Mouse (Mus musculus) thymus, adult 2 months (tissue): ENCODE measurements at regions not wholly inside any gene's neighbourhood (a gene's known extent, or its start where the extent isn't known, plus 50 kb on each side); places are given as distances from the start of the nearest gene placed in this dataset.

Experiments
- DNase-seq: peaks from one replicate; pipeline ENCODE4 v3.0.0; 2021
- H3K27ac ChIP-seq: fragments of 200-500 bp; 2 replicates; pipeline ENCODE4 v1.5.1; 2012; ENCODE audit warnings: low read length, control low read depth; ENCODE audit not compliant: control insufficient read depth, insufficient read depth
- H3K27me3 ChIP-seq: fragments of 200-500 bp; 2 replicates; pipeline ENCODE4 v1.6.1; 2012; ENCODE audit warnings: mild to moderate bottlenecking, low read length, moderate library complexity, mixed read lengths; ENCODE audit not compliant: control insufficient read depth, insufficient read depth
- H3K36me3 ChIP-seq: fragments of 200-500 bp; 2 replicates; pipeline ENCODE4 v1.6.1; 2012; ENCODE audit warnings: mild to moderate bottlenecking, low read length, moderate library complexity; ENCODE audit not compliant: control insufficient read depth, insufficient read depth
- H3K4me1 ChIP-seq: fragments of 200-500 bp; replicated peaks from 2 replicates; pipeline ENCODE4 v1.6.1; 2012; ENCODE audit warnings: low read length; ENCODE audit not compliant: control insufficient read depth, insufficient read depth
- H3K4me3 ChIP-seq: fragments of 200-500 bp; 2 replicates; pipeline ENCODE4 v1.5.1; 2012; ENCODE audit warnings: mild to moderate bottlenecking, low read length, control low read depth, moderate library complexity; ENCODE audit not compliant: control insufficient read depth, insufficient read depth
- CTCF ChIP-seq: fragments of 200-500 bp; IDR thresholded peaks from 2 replicates; pipeline ENCODE4 v1.5.1; 2012; ENCODE audit warnings: mild to moderate bottlenecking, control low read depth, low read length, moderate library complexity, borderline replicate concordance; ENCODE audit not compliant: control insufficient read depth, poor library complexity, insufficient read depth; ENCODE audit errors: extremely low read depth
- POLR2A ChIP-seq: fragments of 200-500 bp; IDR thresholded peaks from 2 replicates; pipeline ENCODE4 v1.6.1; 2012; ENCODE audit warnings: mild to moderate bottlenecking, low read length, control low read depth, moderate library complexity; ENCODE audit not compliant: control insufficient read depth, poor library complexity, insufficient read depth; ENCODE audit errors: extremely low read depth
- WGBS: fragments of 180-500 bp; shearing (Covaris S2); methylation state at CpG from one replicate; pipeline ENCODE4 v1.1.7; 2018; 5-methylcytosine and 5-hydroxymethylcytosine counted together

DNA sequence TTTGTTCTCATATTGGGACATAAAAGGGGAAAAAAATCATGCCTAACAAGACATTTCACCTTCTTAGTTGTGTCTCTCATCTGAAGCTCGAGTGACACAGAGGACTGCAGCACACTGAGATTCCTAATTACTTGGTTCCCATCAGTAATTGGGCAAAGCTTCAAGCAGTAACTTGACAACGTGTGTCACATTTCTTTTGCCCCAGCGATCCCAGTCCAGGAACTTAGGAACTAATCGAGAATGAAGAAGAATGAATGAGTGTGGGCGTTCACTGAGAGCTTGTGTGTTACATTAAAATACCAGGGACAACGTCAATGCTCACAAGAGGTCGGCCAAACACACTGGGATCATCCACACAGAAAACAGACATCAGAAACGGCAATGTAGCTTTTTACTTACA, 131.9 kb upstream of the Klf7 start:
- no peaks in the 10 kb centered on the region for H3K27me3 ChIP-seq
- TF ChIP-seq POLR2A (no peak), CTCF (no peak)
- 92% methylated on average over 8 of the region's 8 CpGs for WGBS
- no peak for DNase-seq
- H3K4me3 ChIP-seq = no peak overlapping the region
- no peaks in the 10 kb centered on the region for H3K4me1 ChIP-seq
- no peak overlapping the region for H3K27ac ChIP-seq
- no peaks in the 10 kb centered on the region for H3K36me3 ChIP-seq

- Histone ChIP-seq H3K4me3 (no peak overlapping the region), H3K36me3 (no peaks in the 10 kb centered on the region), H3K27ac (no peak overlapping the region), H3K4me1 (peaks cover 5% of the 10 kb centered on the region), H3K27me3 (no peaks in the 10 kb centered on the region)
- TF ChIP-seq POLR2A (no peak), CTCF (no peak)
- no peak for DNase-seq
- WGBS = 87% methylated on average over 2 of the region's 2 CpGs
Observed at GRCm38 (mm10) chr1:64242401-64242800, 120.3 kb upstream of the Klf7 start.

DNA sequence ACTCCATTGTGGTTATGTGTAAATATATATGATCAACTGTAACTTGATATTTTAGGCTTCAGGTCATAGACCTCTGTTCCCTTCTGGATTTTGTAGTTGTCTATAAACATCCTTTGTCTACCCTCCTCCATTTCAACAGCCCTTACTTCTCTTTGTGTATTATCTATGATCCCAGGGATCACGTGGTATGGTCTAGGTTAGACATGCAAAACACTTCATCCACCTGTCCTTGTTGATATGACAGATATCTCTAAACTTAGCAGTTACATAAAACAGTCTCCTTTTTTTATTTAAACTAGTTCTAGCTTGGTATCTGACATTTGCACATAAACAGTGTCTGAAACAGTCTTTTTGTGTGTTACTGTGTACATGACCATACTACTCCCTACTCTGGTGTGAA, 107.6 kb upstream of the Klf7 start:
- Histone ChIP-seq H3K4me1 (no peaks in the 10 kb centered on the region), H3K4me3 (no peak overlapping the region), H3K27ac (no peak overlapping the region), H3K27me3 (no peaks in the 10 kb centered on the region), H3K36me3 (no peaks in the 10 kb centered on the region)
- no peak for TF ChIP-seq POLR2A
- no peak for TF ChIP-seq CTCF
- 89% methylated on average over 1 of the region's 1 CpGs for WGBS
- no peak for DNase-seq

DNA sequence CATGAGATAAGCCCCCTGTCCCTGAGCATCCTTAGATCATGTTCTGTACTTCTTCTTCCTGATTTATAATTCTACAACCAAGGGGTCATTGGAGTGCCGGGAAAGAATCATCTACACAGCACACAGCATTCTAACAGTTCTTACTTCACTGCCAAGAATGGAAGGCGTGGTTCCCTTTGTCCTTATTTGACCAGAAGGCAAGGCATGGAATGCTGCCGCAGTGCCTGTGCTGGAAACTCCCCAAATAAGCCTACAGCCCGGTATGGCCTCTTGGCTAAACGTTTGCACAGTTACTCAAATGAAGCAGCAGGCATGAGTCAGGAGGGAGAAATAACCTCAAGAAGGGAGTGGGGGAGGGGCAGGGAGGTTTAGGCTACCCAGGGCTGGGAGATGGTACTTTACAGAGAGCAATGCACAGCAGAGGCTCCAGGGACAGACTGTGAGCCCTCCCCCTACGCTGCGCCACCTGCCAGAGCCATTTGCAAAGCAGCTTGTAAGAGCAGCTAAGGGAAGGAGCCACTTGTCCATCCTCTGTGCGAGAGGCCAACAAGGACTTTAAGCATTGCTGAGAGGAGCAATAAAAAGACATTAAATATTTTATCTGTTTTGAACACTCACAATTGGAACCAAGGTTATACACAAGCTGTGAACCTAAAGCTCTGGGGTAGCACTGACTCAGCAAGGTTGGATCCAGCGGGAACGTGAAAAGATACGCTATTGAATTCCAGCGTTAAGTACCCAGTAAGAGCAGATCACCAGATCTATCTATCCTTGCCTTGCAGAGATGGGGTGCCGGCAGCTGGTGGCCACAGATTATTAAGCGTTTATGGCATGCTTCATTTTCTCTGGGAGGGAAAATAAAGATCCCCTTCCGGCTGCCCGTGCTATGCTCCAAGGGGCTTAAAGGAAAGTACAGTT, 104.2 kb upstream of the Klf7 start:
- Histone ChIP-seq H3K36me3 (no peaks in the 10 kb centered on the region), H3K4me3 (no peak overlapping the region), H3K27me3 (no peaks in the 10 kb centered on the region), H3K4me1 (no peaks in the 10 kb centered on the region), H3K27ac (no peak overlapping the region)
- TF ChIP-seq CTCF (no peak), POLR2A (no peak)
- WGBS = 79% methylated on average over 16 of the region's 16 CpGs
- DNase-seq = no peak

DNA sequence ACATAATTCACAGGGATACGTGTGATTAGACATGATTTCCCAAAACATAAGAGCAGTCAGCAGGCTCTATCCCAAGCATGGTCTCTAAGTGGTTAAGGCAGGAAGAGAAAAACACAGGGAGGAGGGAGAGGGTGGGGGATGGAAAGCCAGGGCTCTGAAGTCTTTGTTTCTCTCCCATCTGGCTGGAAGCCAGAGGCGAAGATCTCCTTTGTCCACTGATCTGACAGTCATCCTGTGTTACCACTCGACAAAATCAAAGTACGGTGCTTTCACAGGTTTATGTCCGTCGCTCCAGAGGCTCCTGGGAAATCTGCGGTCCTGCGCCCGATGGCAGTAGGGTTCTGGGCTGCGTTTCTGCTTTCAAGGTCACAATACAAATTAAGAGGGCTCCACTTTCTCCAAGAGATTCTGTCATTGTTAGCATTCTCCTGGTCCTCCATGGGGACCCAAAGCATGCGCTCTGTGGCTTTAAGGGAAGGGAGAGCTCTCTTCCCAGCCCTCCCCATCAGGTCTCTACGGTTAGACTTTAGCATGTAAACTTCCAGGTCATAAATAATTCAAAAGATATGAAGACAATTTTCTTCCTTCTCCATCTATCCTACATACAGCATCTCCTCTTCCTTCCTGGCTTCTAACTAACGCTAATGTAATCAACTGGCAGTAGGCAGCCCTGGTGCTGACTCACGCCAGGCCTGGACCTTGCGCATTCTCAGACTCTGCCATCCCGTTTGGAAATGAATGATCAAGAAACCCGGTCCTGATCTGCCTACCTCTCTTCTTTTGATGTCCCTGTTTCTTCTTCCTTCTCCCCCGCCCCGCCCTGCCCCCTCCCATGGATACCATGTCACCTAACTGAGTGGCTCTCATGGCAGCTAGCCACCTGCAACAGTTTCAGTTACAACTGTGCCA, 102.0 kb upstream of the Klf7 start:
- DNase-seq = no peak
- 90% methylated on average over 19 of the region's 19 CpGs for WGBS
- Histone ChIP-seq H3K4me3 (no peak overlapping the region), H3K27me3 (no peaks in the 10 kb centered on the region), H3K4me1 (no peaks in the 10 kb centered on the region), H3K27ac (no peak overlapping the region), H3K36me3 (no peaks in the 10 kb centered on the region)
- TF ChIP-seq POLR2A (no peak), CTCF (no peak)

DNA sequence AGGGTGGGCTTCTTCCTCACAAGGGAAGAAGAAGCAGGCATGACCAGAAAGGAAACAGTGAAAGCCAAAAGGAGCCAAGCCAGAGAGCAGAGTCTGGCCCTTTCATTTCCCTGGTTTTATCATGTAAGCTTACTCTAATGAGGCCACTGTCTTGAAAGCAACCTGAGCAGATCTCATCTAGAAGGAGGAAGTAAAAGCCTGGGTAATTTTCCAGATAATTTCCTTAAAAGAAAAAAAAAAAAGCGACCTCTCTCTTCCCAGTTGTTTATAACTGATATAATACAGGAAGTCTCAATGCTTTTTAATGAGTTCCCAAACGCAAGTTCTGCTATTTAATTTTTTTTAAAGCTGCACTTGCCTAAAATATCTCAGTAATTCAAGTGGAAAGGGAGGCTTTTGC, 100.4 kb upstream of the Klf7 start:
- Histone ChIP-seq H3K4me1 (no peaks in the 10 kb centered on the region), H3K36me3 (no peaks in the 10 kb centered on the region), H3K4me3 (no peak overlapping the region), H3K27ac (no peak overlapping the region), H3K27me3 (no peaks in the 10 kb centered on the region)
- TF ChIP-seq POLR2A (no peak), CTCF (no peak)
- DNase-seq = no peak
- 47% methylated on average over 2 of the region's 2 CpGs for WGBS
